Mouse (Mus musculus): ENCODE data around the gene Angptl8. TPM values are rescaled to one million over a fixed set of nuclear protein-coding genes. Genes with fewer than 3 reads are reported as not detected.
"Not testable (repeated sequence)": the region's sequence is repeated elsewhere in the genome, so short reads cannot be mapped to it uniquely, and the experiment has no call there.

The Angptl8 gene
- polyA plus RNA-seq, 1 experiment from 2014 or later, result not detected

DNA sequence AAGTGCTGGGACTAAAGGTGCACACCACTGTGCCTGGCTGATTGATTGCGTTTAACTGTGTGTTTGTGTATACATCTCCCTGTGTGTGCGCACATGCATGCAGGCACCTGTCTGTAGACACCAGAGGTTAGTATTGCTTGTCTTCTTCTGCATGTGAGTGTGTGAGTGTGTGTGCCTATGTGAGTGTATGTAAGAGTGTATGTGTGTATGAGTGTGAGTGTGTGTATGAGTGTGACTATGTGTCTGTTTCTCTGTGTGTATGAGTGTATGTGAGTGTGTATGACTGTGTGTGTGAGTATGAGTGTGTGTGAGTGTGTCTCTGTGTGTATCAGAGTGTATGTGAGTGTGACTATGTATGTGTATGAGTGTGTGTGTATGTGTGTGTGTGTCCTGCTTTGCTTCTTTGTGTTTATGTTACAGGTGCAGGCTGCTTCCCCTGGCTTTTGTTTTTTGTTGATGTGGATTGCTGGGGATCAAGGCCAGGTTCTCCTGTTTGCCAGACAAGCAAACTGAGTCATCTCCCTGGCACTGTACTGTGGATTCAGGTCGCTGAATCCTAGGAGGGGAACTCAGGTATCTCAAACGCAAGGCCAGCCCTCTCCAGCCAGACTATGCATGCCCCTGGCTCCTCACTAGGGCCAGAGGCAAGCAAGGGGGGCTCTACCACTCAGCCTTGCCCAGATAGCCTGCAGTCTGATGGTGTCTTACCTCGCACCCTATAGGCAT, 30.5 kb downstream of the Angptl8 start:
- WGBS, result 69% methylated on average over 5 of the region's 5 CpGs
- ATAC-seq (replicated peaks; ENCODE audit: insufficient number of reproducible peaks, low FRiP score, low TSS enrichment, low read depth), result no peak
- no peak for DNase-seq (ENCODE audit: low spot score)
- H3K9me3 ChIP-seq (replicated peaks; ENCODE audit: control insufficient read depth, low read length), result no peaks in the 10 kb centered on the region
- H3K9ac ChIP-seq (replicated peaks; ENCODE audit: low read length), result no peak overlapping the region
- no peak overlapping the region for H3K4me2 ChIP-seq (ENCODE audit: low read depth, low read length)
- H3K36me3 ChIP-seq (replicated peaks; ENCODE audit: control insufficient read depth, insufficient read depth, low read depth, low read length), result no peaks in the 10 kb centered on the region
- H3K27me3 ChIP-seq (ENCODE audit: control insufficient read depth, insufficient read depth, low read length), result no peaks in the 10 kb centered on the region
- H3K27ac ChIP-seq (replicated peaks; ENCODE audit: low read depth, low read length), result no peak overlapping the region
- no peaks in the 10 kb centered on the region for H3K4me1 ChIP-seq (ENCODE audit: control insufficient read depth, insufficient read depth, low read length)
- H3K4me3 ChIP-seq (ENCODE audit: low read depth, low read length), result no peak overlapping the region

DNA sequence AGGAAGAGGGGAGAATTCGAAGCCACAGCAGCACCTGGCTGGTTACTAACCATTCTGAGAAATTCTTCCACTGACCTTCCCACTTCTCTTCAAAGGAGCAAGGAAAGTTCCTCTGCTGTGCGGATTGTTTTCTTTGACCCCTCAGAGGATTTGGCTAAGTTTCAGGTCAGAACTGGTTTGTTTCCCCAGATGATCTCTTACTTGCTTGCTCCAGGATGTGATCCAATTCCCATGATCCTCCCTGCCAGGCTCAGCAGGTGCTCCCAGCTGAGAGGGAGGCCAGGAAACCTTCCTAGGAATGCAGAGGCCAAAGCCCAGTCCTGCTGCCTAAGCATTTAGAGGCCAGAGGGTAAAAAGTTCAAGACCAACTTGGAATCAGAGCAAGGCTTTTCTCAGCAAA, 31.3 kb downstream of the Angptl8 start:
- Histone ChIP-seq H3K4me3 (ENCODE audit: low read depth, low read length) (no peak overlapping the region), H3K27ac (replicated peaks; ENCODE audit: low read depth, low read length) (no peak overlapping the region), H3K36me3 (replicated peaks; ENCODE audit: control insufficient read depth, insufficient read depth, low read depth, low read length) (no peaks in the 10 kb centered on the region), H3K9me3 (replicated peaks; ENCODE audit: control insufficient read depth, low read length) (no peaks in the 10 kb centered on the region), H3K27me3 (ENCODE audit: control insufficient read depth, insufficient read depth, low read length) (no peaks in the 10 kb centered on the region), H3K4me2 (ENCODE audit: low read depth, low read length) (no peak overlapping the region), H3K9ac (replicated peaks; ENCODE audit: low read length) (no peak overlapping the region), H3K4me1 (ENCODE audit: control insufficient read depth, insufficient read depth, low read length) (no peaks in the 10 kb centered on the region)
- 52% methylated on average over 2 of the region's 2 CpGs for WGBS
- DNase-seq (ENCODE audit: low spot score) (peak; percentile 14), ATAC-seq (replicated peaks; ENCODE audit: insufficient number of reproducible peaks, low FRiP score, low TSS enrichment, low read depth) (no peak)

DNA sequence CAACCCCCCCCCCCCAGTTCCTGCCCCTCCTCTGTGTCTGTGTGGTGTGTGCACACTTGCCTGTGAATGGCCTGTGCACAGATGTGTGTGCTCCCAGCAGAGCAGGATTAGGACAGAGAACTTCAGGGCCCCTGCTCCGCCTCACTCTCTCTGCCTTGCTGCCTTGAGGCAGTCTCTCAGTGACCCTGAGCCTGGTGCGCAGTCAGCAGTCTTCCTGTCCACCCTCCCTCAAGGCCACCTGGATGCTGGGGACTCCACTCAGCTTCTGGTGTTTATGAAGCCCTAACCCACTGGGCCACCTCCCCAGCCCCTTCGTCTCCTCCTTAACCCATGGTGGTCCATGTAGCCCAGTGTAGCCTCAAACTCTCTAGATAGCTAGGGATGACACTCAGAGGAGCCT, 32.4 kb downstream of the Angptl8 start:
- Histone ChIP-seq H3K4me3 (ENCODE audit: low read depth, low read length) (no peak overlapping the region), H3K27ac (replicated peaks; ENCODE audit: low read depth, low read length) (no peak overlapping the region), H3K9ac (replicated peaks; ENCODE audit: low read length) (no peak overlapping the region), H3K4me1 (ENCODE audit: control insufficient read depth, insufficient read depth, low read length) (no peaks in the 10 kb centered on the region), H3K36me3 (replicated peaks; ENCODE audit: control insufficient read depth, insufficient read depth, low read depth, low read length) (no peaks in the 10 kb centered on the region), H3K4me2 (ENCODE audit: low read depth, low read length) (no peak overlapping the region), H3K27me3 (ENCODE audit: control insufficient read depth, insufficient read depth, low read length) (no peaks in the 10 kb centered on the region), H3K9me3 (replicated peaks; ENCODE audit: control insufficient read depth, low read length) (no peaks in the 10 kb centered on the region)
- 61% methylated on average over 3 of the region's 3 CpGs for WGBS
- ATAC-seq (replicated peaks; ENCODE audit: insufficient number of reproducible peaks, low FRiP score, low TSS enrichment, low read depth), result no peak
- no peak for DNase-seq (ENCODE audit: low spot score)

DNA sequence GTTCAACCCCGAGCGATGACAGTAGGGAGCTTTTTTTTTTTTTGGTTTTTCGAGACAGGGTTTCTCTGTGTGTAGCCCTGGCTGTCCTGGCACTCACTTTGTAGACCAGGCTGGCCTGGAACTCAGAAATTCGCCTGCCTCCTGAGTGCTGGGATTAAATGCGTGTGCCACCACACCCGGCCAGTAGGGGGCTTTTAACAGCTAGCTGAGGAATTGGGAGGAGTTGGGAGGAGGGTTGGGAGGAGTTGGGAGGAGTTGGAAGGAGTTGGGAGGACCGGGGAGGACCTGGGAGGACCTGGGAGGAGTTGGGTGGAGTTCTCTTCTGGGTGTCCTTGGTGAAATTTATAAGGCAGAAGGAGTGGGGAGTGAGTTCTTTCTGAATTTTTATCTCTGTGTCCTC, 34.0 kb downstream of the Angptl8 start:
- not testable (repeated sequence) for H3K4me3 ChIP-seq (ENCODE audit: low read depth, low read length); H3K27ac ChIP-seq (replicated peaks; ENCODE audit: low read depth, low read length); H3K27me3 ChIP-seq (ENCODE audit: control insufficient read depth, insufficient read depth, low read length); ATAC-seq (replicated peaks; ENCODE audit: insufficient number of reproducible peaks, low FRiP score, low TSS enrichment, low read depth); H3K9me3 ChIP-seq (replicated peaks; ENCODE audit: control insufficient read depth, low read length); H3K36me3 ChIP-seq (replicated peaks; ENCODE audit: control insufficient read depth, insufficient read depth, low read depth, low read length); H3K9ac ChIP-seq (replicated peaks; ENCODE audit: low read length); H3K4me2 ChIP-seq (ENCODE audit: low read depth, low read length); H3K4me1 ChIP-seq (ENCODE audit: control insufficient read depth, insufficient read depth, low read length)
- DNase-seq (ENCODE audit: low spot score), result peak; percentile 27
- WGBS, result 50% methylated on average over 7 of the region's 7 CpGs

DNA sequence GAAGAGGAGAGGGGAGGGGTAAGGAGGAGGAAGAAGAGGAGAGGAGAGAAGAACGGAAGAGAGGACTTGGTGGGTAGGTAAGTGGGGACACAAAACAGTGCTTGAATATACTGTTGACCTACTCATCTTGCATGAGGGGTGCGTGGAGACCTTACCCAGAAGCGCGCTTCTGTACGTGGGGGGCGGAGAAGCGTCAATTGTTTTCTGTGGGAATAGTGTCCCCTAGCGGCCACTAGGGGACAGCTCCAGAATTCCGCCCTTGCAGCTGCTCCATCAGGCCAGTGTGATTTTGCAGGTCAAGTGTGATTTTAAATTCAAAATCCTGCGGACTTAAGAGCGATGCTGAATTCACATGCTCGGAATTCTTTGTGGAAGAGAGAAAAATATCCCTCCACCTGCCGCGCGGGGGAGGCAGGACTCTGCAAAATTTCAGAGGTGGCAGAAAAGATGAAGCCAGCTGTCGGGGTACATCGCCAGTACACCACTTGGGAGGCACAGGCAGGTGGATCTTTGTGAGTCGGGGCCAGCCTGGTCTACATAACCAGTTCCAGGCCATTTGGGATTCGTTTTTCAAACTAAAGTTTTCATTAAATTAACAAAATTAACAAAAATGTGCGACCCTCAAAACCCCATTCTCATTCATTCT, 35.7 kb downstream of the Angptl8 start:
- H3K27me3 ChIP-seq (ENCODE audit: control insufficient read depth, insufficient read depth, low read length), result no peaks in the 10 kb centered on the region
- no peak overlapping the region; the same call in 1 of the 2 replicates for H3K4me2 ChIP-seq (ENCODE audit: low read depth, low read length)
- H3K9me3 ChIP-seq (replicated peaks; ENCODE audit: control insufficient read depth, low read length), result no peaks in the 10 kb centered on the region
- H3K9ac ChIP-seq (replicated peaks; ENCODE audit: low read length), result no peak overlapping the region
- 0 out of 2 replicates have a peak, but pooled peaks have one; percentile 46 for ATAC-seq (replicated peaks; ENCODE audit: insufficient number of reproducible peaks, low FRiP score, low TSS enrichment, low read depth)
- peak; percentile 71 for DNase-seq (ENCODE audit: low spot score)
- 13% methylated on average over 20 of the region's 20 CpGs for WGBS
- H3K27ac ChIP-seq (replicated peaks; ENCODE audit: low read depth, low read length), result no peak overlapping the region
- no peaks in the 10 kb centered on the region for H3K4me1 ChIP-seq (ENCODE audit: control insufficient read depth, insufficient read depth, low read length)
- H3K4me3 ChIP-seq (ENCODE audit: low read depth, low read length), result no peak overlapping the region
- H3K36me3 ChIP-seq (replicated peaks; ENCODE audit: control insufficient read depth, insufficient read depth, low read depth, low read length), result no peaks in the 10 kb centered on the region

DNA sequence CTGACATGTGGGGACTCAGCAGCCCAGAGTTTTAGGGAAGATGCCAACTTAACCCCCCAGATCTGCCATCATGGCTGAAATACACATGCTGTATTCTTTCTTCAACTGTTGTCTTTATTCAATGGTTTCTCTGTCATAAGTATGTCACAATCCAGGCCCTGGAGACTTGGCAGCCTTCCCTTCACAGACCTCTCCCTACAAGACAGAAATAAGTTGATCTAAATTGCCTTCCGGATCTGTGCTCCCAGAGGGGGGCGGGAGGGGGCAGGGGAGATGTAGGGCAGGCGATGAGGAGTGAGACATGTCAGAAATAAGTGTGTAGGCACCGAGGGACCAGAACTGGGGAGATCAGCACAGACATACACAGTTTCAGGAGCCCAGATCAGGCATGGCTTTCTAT, 36.9 kb downstream of the Angptl8 start:
- Histone ChIP-seq H3K4me3 (ENCODE audit: low read depth, low read length) (no peak overlapping the region), H3K27ac (replicated peaks; ENCODE audit: low read depth, low read length) (no peak overlapping the region), H3K9me3 (replicated peaks; ENCODE audit: control insufficient read depth, low read length) (no peaks in the 10 kb centered on the region), H3K9ac (replicated peaks; ENCODE audit: low read length) (no peak overlapping the region), H3K4me2 (ENCODE audit: low read depth, low read length) (no peak overlapping the region), H3K36me3 (replicated peaks; ENCODE audit: control insufficient read depth, insufficient read depth, low read depth, low read length) (no peaks in the 10 kb centered on the region), H3K27me3 (ENCODE audit: control insufficient read depth, insufficient read depth, low read length) (no peaks in the 10 kb centered on the region), H3K4me1 (ENCODE audit: control insufficient read depth, insufficient read depth, low read length) (no peaks in the 10 kb centered on the region)
- DNase-seq (ENCODE audit: low spot score) (no peak), ATAC-seq (replicated peaks; ENCODE audit: insufficient number of reproducible peaks, low FRiP score, low TSS enrichment, low read depth) (no peak)
- 69% methylated on average over 4 of the region's 4 CpGs for WGBS

DNA sequence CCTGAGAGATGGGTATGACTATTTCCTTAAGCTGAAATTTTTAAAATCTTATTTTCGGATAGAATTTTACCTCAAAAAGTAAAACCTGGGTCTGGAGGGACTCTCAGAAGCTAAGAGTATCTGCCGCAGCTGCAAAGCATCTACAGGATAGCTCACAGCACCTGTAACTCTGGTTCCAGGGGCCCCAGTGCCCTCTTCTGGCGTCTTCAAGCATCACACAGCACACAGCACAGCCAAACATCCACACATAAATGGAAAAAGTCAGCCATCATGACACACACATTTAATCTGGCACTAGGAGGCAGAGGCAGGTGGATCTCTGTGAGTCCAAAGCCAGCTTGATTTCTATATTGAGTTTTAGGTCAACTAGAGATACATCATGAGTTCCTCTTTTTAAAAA, 41.3 kb downstream of the Angptl8 start:
- 66% methylated on average over 3 of the region's 3 CpGs for WGBS
- no peak overlapping the region for H3K4me2 ChIP-seq (ENCODE audit: low read depth, low read length)
- no peak overlapping the region for H3K4me3 ChIP-seq (ENCODE audit: low read depth, low read length)
- no peaks in the 10 kb centered on the region for H3K27me3 ChIP-seq (ENCODE audit: control insufficient read depth, insufficient read depth, low read length)
- H3K9ac ChIP-seq (replicated peaks; ENCODE audit: low read length), result no peak overlapping the region
- no peaks in the 10 kb centered on the region for H3K36me3 ChIP-seq (replicated peaks; ENCODE audit: control insufficient read depth, insufficient read depth, low read depth, low read length)
- no peak for ATAC-seq (replicated peaks; ENCODE audit: insufficient number of reproducible peaks, low FRiP score, low TSS enrichment, low read depth)
- no peak for DNase-seq (ENCODE audit: low spot score)
- no peaks in the 10 kb centered on the region for H3K9me3 ChIP-seq (replicated peaks; ENCODE audit: control insufficient read depth, low read length)
- no peak overlapping the region for H3K27ac ChIP-seq (replicated peaks; ENCODE audit: low read depth, low read length)
- H3K4me1 ChIP-seq (ENCODE audit: control insufficient read depth, insufficient read depth, low read length), result no peaks in the 10 kb centered on the region
